Mouse (Mus musculus) forebrain, embryonic 14.5 days (tissue): Measurements from ENCODE around the gene Rbl2. TPM values are rescaled to one million over a fixed set of nuclear protein-coding genes. Genes with fewer than 3 reads are reported as not detected.

Source experiments
- ATAC-seq: fragments of 200-750 bp; cut with Nextera tagmentation; 2 replicates; pipeline ENCODE4 v1.8.0; 2017; ENCODE audit warnings: mild to moderate bottlenecking, moderate library complexity
- DNase-seq: peaks from one replicate; pipeline ENCODE4 v3.0.0-alpha.2; 2015; ENCODE audit warnings: low spot score
- H3K27ac ChIP-seq: fragments of 300-500 bp; sonication (generic); 2 replicates; pipeline ENCODE4 v1.5.1; 2014; ENCODE audit warnings: low read depth, mild to moderate bottlenecking, control low read depth, low read length, moderate library complexity
- H3K27me3 ChIP-seq: fragments of 300-500 bp; sonication (generic); replicated peaks from 2 replicates; pipeline ENCODE4 v1.6.1; 2014; ENCODE audit warnings: low read length, control low read depth, mixed read lengths; ENCODE audit not compliant: control insufficient read depth, insufficient read depth
- H3K36me3 ChIP-seq: fragments of 300-500 bp; sonication (generic); 2 replicates; pipeline ENCODE4 v1.6.1; 2014; ENCODE audit warnings: low read length, control low read depth; ENCODE audit not compliant: control insufficient read depth, insufficient read depth
- H3K4me1 ChIP-seq: fragments of 300-500 bp; sonication (generic); 2 replicates; pipeline ENCODE4 v1.6.1; 2014; ENCODE audit warnings: antibody characterized with exemption, low read length, control low read depth; ENCODE audit not compliant: control insufficient read depth, insufficient read depth
- H3K4me2 ChIP-seq: fragments of 300-500 bp; sonication (generic); 2 replicates; pipeline ENCODE4 v1.6.1; 2014; ENCODE audit warnings: mild to moderate bottlenecking, control low read depth, low read length
- H3K4me3 ChIP-seq: fragments of 300-500 bp; sonication (generic); 2 replicates; pipeline ENCODE4 v1.5.1; 2014; ENCODE audit warnings: low read depth, low read length, control low read depth
- H3K9ac ChIP-seq: fragments of 300-500 bp; sonication (generic); 2 replicates; pipeline ENCODE4 v1.6.1; 2014; ENCODE audit warnings: mild to moderate bottlenecking, low read length, control low read depth, moderate library complexity
- H3K9me3 ChIP-seq: fragments of 300-500 bp; sonication (generic); replicated peaks from 2 replicates; pipeline ENCODE4 v1.6.1; 2016; ENCODE audit warnings: low read length, control low read depth, mixed read lengths; ENCODE audit not compliant: control insufficient read depth
- whole genome bisulfite sequencing: fragments of 180-500 bp; shearing (Covaris S2); extraction: QIAGEN DNeasy Blood & Tissue Kit; methylation state at CpG from one replicate; pipeline ENCODE4 v1.1.7; 2014; 5-methylcytosine and 5-hydroxymethylcytosine counted together
- polyA plus RNA-seq: library from polyadenylated mRNA; unstranded; fragments of >200 nt; fragmentation: Nextera tagmentation; extraction: Ambion mirVana; gene quantifications from 2 replicates; pipeline ENCODE4 v1.2.1, GENCODE M21; 2014

Rbl2 gene
- polyA plus RNA-seq = 14.6 and 18.9 TPM in 2 replicates

GRCm38 (mm10) chr8:91069834-91070233, at the start of gene Rbl2:
Gene Rbl2, plus strand, starts transcription at chr8:91070057.
- Histone ChIP-seq H3K9me3 (no peaks in the 10 kb centered on the region), H3K4me3 (peak within 1 kb of the TSS; percentile 82), H3K27me3 (no peaks in the 10 kb centered on the region), H3K4me2 (peak within 1 kb of the TSS; percentile 75), H3K9ac (peak within 1 kb of the TSS; percentile 78), H3K36me3 (0 out of 2 replicates have a peak, but pooled peaks cover 3% of the 10 kb centered on the region), H3K27ac (peak within 1 kb of the TSS; percentile 66), H3K4me1 (peaks cover 8% of the 10 kb centered on the region)
- ATAC-seq (peak; percentile 98), DNase-seq (peak; percentile 96)
- under 1% methylated on average over 25 of the region's 25 CpGs for WGBS

- Histone ChIP-seq H3K9me3 (no peaks in the 10 kb centered on the region), H3K27ac (no peak overlapping the region), H3K4me3 (no peak overlapping the region), H3K9ac (no peak overlapping the region), H3K4me1 (no peaks in the 10 kb centered on the region), H3K4me2 (no peak overlapping the region), H3K27me3 (no peaks in the 10 kb centered on the region), H3K36me3 (peaks cover 90% of the 10 kb centered on the region)
- ATAC-seq (no peak), DNase-seq (no peak)
- WGBS = 86% methylated on average over 6 of the region's 6 CpGs
Observed at GRCm38 (mm10) chr8:91034417-91034816, 35.4 kb upstream of the Rbl2 start.

GRCm38 (mm10) chr8:91036905-91037304, 33.0 kb upstream of the Rbl2 start:
- WGBS = 88% methylated on average over 6 of the region's 6 CpGs

GRCm38 (mm10) chr8:91038637-91039036, 31.2 kb upstream of the Rbl2 start:
- peaks cover 95% of the 10 kb centered on the region for H3K36me3 ChIP-seq

More at GRCm38 (mm10) chr8:91036905-91037304, 33.0 kb upstream of the Rbl2 start:
- H3K4me2 ChIP-seq = no peak overlapping the region
- H3K27me3 ChIP-seq = no peaks in the 10 kb centered on the region
- peaks cover 93% of the 10 kb centered on the region for H3K36me3 ChIP-seq
- no peak overlapping the region for H3K9ac ChIP-seq
- no peaks in the 10 kb centered on the region for H3K4me1 ChIP-seq
- no peaks in the 10 kb centered on the region for H3K9me3 ChIP-seq
- H3K27ac ChIP-seq = no peak overlapping the region
- no peak for ATAC-seq
- H3K4me3 ChIP-seq = no peak overlapping the region
- no peak for DNase-seq

GRCm38 (mm10) chr8:91046370-91046769, 23.5 kb upstream of the Rbl2 start:
- H3K4me3 ChIP-seq = no peak overlapping the region
- H3K36me3 ChIP-seq = peaks cover 81% of the 10 kb centered on the region
- 95% methylated on average over 4 of the region's 4 CpGs for WGBS

More at GRCm38 (mm10) chr8:91038637-91039036, 31.2 kb upstream of the Rbl2 start:
- Histone ChIP-seq H3K4me2 (no peak overlapping the region), H3K4me1 (no peaks in the 10 kb centered on the region), H3K27me3 (no peaks in the 10 kb centered on the region), H3K27ac (no peak overlapping the region), H3K4me3 (no peak overlapping the region), H3K9me3 (no peaks in the 10 kb centered on the region), H3K9ac (no peak overlapping the region)
- 91% methylated on average over 1 of the region's 1 CpGs for WGBS
- no peak for DNase-seq
- ATAC-seq = no peak

GRCm38 (mm10) chr8:91051037-91051436, 18.8 kb upstream of the Rbl2 start:
- Histone ChIP-seq H3K27me3 (no peaks in the 10 kb centered on the region), H3K27ac (no peak overlapping the region), H3K9ac (no peak overlapping the region), H3K9me3 (no peaks in the 10 kb centered on the region), H3K4me2 (no peak overlapping the region), H3K4me3 (no peak overlapping the region), H3K4me1 (no peaks in the 10 kb centered on the region), H3K36me3 (peaks cover 69% of the 10 kb centered on the region)
- peak; percentile 48; the same call in 1 of the 2 replicates for ATAC-seq
- WGBS = 31% methylated on average over 8 of the region's 8 CpGs
- DNase-seq = peak; percentile 86

More at GRCm38 (mm10) chr8:91046370-91046769, 23.5 kb upstream of the Rbl2 start:
- no peak overlapping the region for H3K9ac ChIP-seq
- no peaks in the 10 kb centered on the region for H3K9me3 ChIP-seq
- H3K4me2 ChIP-seq = no peak overlapping the region
- DNase-seq (no peak), ATAC-seq (no peak)
- no peak overlapping the region for H3K27ac ChIP-seq
- no peaks in the 10 kb centered on the region for H3K4me1 ChIP-seq
- no peaks in the 10 kb centered on the region for H3K27me3 ChIP-seq

GRCm38 (mm10) chr8:91054418-91054817, 15.4 kb upstream of the Rbl2 start:
- no peak overlapping the region for H3K9ac ChIP-seq
- no peak overlapping the region for H3K27ac ChIP-seq
- no peak overlapping the region for H3K4me3 ChIP-seq
- no peaks in the 10 kb centered on the region for H3K27me3 ChIP-seq
- DNase-seq = no peak
- no peaks in the 10 kb centered on the region for H3K9me3 ChIP-seq
- H3K4me2 ChIP-seq = no peak overlapping the region
- H3K4me1 ChIP-seq = no peaks in the 10 kb centered on the region
- WGBS = 97% methylated on average over 4 of the region's 4 CpGs
- H3K36me3 ChIP-seq = peaks cover 49% of the 10 kb centered on the region
- no peak for ATAC-seq

- peaks cover 29% of the 10 kb centered on the region for H3K36me3 ChIP-seq
- no peaks in the 10 kb centered on the region for H3K9me3 ChIP-seq
- H3K4me1 ChIP-seq = no peaks in the 10 kb centered on the region
- no peak overlapping the region for H3K4me3 ChIP-seq
- H3K27me3 ChIP-seq = no peaks in the 10 kb centered on the region
- DNase-seq = no peak
- ATAC-seq = no peak
- H3K4me2 ChIP-seq = no peak overlapping the region
- WGBS = 26% methylated on average over 3 of the region's 3 CpGs
- no peak overlapping the region for H3K27ac ChIP-seq
- no peak overlapping the region for H3K9ac ChIP-seq
Observed at GRCm38 (mm10) chr8:91056848-91057247, 13.0 kb upstream of the Rbl2 start.

- no peak overlapping the region for H3K4me3 ChIP-seq
- peaks cover 15% of the 10 kb centered on the region for H3K36me3 ChIP-seq
- DNase-seq = peak; percentile 28
- no peak overlapping the region for H3K9ac ChIP-seq
- no peaks in the 10 kb centered on the region for H3K9me3 ChIP-seq
- H3K4me2 ChIP-seq = no peak overlapping the region
- H3K27me3 ChIP-seq = no peaks in the 10 kb centered on the region
- ATAC-seq = no peak
- no peak overlapping the region for H3K27ac ChIP-seq
- no peaks in the 10 kb centered on the region for H3K4me1 ChIP-seq
Observed at GRCm38 (mm10) chr8:91059086-91059578, 10.7 kb upstream of the Rbl2 start.
